Mouse (Mus musculus): ENCODE data around the gene Cnn1. TPM values are rescaled to one million over a fixed set of nuclear protein-coding genes. Genes with fewer than 3 reads are reported as not detected.

Cnn1 gene
- 0.89 and 2.4 TPM in 2 replicates for polyA plus RNA-seq (2016; fragmentation: Nextera tagmentation; extraction: Ambion mirVana)

DNA sequence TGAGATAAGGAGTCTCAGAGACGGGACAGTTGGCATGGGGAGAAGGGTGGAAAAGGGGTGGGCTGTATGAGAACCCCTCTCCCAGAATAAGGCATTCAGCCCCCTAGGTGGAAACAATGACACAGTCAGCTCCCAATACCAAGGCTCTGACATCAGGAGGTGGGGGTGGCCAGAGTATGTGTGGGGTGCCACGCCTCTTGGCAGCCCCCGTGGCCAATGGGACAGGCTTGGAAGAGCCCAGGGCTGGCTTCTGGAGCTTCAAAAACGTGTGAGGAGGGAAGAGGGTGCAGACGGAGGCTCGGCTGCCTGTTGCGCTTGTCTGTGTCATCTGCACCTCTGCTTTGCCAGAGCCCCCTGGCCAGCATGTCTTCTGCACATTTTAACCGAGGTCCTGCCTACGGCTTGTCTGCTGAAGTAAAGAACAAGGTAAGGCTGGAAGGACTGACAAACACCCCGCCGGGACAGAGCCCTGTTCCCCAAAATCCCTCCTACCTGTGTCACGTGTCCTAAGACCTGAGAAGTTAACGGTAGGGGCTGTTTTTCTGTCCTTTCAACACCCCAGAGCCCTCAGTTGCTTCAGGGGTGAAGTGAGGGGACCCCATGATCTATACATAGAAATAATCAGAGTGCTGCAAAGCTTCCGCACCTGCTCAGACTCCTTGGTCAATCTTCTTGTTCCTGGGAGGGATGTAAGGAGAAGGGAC lies at the start of gene Cnn1:
Gene Cnn1 (plus strand): TSS at position 224 of the 704 bp plus-strand sequence.
- Histone ChIP-seq H3K36me3 (no peaks in the 10 kb centered on the region), H3K4me1 (peaks cover 12% of the 10 kb centered on the region), H3K9me3 (replicated peaks) (no peaks in the 10 kb centered on the region), H3K27me3 (ENCODE audit: low read depth, poor library complexity, severe bottlenecking) (peaks cover 60% of the 10 kb centered on the region), H3K27ac (no peak within 1 kb of the TSS), H3K4me3 (peak within 1 kb of the TSS; percentile 24)
- no peak for DNase-seq (ENCODE audit: low spot score)
- WGBS, result 9% methylated on average over 14 of the region's 14 CpGs

DNA sequence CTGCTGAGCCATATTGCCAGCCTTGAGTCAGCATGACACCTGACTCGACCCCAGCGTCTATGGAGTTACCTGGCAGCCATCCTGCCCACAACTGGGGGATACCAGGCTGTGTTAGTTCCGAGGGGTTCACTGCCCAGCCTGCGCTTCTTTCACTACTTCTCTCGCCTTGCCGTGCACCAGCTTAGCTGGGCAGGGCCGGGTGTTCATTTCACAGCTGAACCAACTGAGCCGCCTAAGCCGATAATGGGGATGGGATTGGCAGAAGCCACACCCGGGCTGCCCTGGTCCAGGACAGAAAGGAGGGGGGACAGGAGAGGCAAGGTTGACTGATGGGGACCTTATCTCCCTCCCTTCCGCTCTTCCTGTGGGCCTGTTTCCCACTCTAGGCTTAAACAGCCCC lies 49.7 kb upstream of the Cnn1 start:
- H3K27me3 ChIP-seq (ENCODE audit: low read depth, poor library complexity, severe bottlenecking), result peaks cover 77% of the 10 kb centered on the region
- H3K4me3 ChIP-seq, result no peak overlapping the region
- 75% methylated on average over 11 of the region's 11 CpGs for WGBS
- peaks cover 21% of the 10 kb centered on the region for H3K4me1 ChIP-seq
- H3K9me3 ChIP-seq (replicated peaks), result no peaks in the 10 kb centered on the region
- DNase-seq (ENCODE audit: low spot score), result no peak
- no peak overlapping the region for H3K27ac ChIP-seq
- no peaks in the 10 kb centered on the region for H3K36me3 ChIP-seq

DNA sequence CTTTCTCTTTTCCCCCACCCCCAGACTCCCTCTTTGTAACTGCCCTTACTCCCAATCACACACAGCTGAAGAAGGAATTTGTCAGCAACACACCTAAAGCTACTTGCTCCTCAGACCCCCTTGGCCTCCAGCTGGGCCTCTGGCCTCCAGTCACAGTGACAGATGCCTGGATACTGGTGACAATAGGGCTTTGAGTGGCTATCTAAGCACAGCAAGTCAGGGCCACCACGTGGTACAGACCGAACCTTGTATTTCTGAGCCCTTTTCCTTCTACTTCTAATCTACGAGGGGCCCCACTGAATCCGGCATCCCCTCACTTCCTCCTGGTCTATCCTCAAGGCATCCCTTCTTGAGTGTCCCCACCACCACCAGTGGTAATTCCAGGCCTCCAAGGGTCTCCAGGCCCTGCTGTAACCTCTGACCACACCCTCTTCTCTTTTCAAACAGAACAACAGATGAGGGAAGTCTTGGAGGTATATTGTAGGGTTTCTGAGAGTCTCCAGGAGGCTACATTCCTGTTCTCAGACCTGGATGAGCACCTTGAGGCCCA lies 49.2 kb upstream of the Cnn1 start:
- Histone ChIP-seq H3K9me3 (replicated peaks) (no peaks in the 10 kb centered on the region), H3K4me1 (peaks cover 26% of the 10 kb centered on the region), H3K27ac (no peak overlapping the region), H3K36me3 (no peaks in the 10 kb centered on the region), H3K4me3 (0 out of 2 replicates have a peak overlapping the region, but pooled peaks have one; percentile 48), H3K27me3 (ENCODE audit: low read depth, poor library complexity, severe bottlenecking) (peaks cover 82% of the 10 kb centered on the region)
- no peak for DNase-seq (ENCODE audit: low spot score)
- 70% methylated on average over 4 of the region's 4 CpGs for WGBS

- Histone ChIP-seq H3K4me3 (peak overlapping the region; percentile 48), H3K36me3 (no peaks in the 10 kb centered on the region), H3K9me3 (replicated peaks) (no peaks in the 10 kb centered on the region), H3K27ac (no peak overlapping the region), H3K27me3 (ENCODE audit: low read depth, poor library complexity, severe bottlenecking) (peaks cover 88% of the 10 kb centered on the region), H3K4me1 (peaks cover 32% of the 10 kb centered on the region)
- DNase-seq (ENCODE audit: low spot score), result peak; percentile 79
- WGBS, result 1% methylated on average over 43 of the region's 43 CpGs
Observed at GRCm38 (mm10) chr9:22050351-22050889, 48.6 kb upstream of the Cnn1 start.

DNA sequence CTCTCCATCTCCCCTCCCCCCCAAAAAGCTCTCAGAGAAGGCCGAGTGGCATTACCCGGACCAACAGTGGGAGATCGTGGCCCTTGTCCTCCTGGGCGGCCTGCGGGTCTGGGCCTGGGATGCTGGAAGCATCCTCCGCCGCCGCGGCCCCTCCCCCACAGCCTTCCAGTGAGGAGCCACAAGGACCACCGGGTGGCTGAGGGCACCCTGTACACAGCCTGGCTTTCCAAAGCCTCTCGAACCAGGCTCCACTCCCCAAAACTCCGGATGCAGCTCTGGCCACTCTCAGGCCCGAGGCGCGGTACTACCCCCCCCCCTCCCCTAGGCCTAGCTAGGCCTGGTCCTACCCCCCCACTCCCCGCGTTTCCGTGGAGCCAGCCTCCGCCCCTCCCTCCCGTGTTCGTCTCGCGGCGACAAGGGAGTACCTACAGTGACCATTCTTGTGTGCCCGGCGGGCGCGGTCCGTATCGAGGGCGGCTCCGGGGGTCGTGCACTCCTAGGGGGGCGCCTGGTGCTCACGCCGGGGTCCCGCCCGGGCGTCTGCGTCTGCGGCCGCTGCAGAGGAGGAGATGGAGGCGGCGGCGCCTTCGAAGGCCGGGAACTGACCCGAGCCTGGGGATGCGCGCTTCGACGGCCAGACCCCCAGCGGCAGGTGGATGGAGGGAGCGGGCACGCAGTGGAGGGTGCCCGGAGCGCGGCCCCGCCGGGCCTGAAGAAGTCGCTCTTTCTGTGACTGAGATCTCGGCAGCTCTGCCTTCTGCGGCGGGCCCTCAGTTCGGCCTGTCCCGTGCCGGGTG lies 47.7 kb upstream of the Cnn1 start:
- H3K27ac ChIP-seq, result no peak overlapping the region
- WGBS, result under 1% methylated on average over 67 of the region's 67 CpGs

GRCm38 (mm10) chr9:22051958-22052254 lies 47.1 kb upstream of the Cnn1 start, which contains the start of gene Elavl3:
Elavl3 (minus strand) TSS chr9:22052023.
- H3K27ac ChIP-seq, result no peak within 1 kb of the TSS
- peaks cover 96% of the 10 kb centered on the region for H3K27me3 ChIP-seq (ENCODE audit: low read depth, poor library complexity, severe bottlenecking)
- peak within 1 kb of the TSS; percentile 48 for H3K4me3 ChIP-seq
- H3K4me1 ChIP-seq, result peaks cover 32% of the 10 kb centered on the region
- DNase-seq (ENCODE audit: low spot score), result peak; percentile 52
- H3K36me3 ChIP-seq, result peaks cover 5% of the 10 kb centered on the region
- 1% methylated on average over 19 of the region's 28 CpGs for WGBS
- H3K9me3 ChIP-seq (replicated peaks), result no peaks in the 10 kb centered on the region

More for the DNA sequence above, 47.7 kb upstream of the Cnn1 start:
- 0 out of 2 replicates have a peak, but pooled peaks cover 2% of the 10 kb centered on the region for H3K36me3 ChIP-seq
- peaks cover 95% of the 10 kb centered on the region for H3K27me3 ChIP-seq (ENCODE audit: low read depth, poor library complexity, severe bottlenecking)
- H3K4me1 ChIP-seq, result peaks cover 32% of the 10 kb centered on the region
- H3K9me3 ChIP-seq (replicated peaks), result no peaks in the 10 kb centered on the region
- H3K4me3 ChIP-seq, result peak overlapping the region; percentile 48
- peak; percentile 36 for DNase-seq (ENCODE audit: low spot score)

DNA sequence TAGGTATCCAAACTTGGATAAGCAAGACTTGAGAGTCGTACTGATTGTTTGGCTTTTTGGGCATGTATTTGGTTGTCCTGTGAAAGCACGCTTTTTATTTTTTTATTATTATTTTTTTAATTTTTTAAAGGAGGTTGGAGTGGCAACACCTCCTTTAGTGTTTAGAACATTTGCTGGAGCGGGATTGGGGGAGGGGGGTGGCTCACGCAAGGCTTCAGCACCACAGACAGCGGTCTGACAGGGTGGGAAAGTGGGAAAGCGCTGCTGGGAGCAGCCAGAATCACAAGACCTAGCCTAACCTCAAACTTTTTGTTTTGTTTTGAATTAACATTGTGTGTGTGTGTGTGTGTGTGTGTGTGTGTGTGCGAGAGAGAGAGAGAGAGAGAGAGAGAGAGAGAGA lies 45.4 kb upstream of the Cnn1 start:
- Histone ChIP-seq H3K9me3 (replicated peaks) (no peaks in the 10 kb centered on the region), H3K27ac (no peak overlapping the region), H3K27me3 (ENCODE audit: low read depth, poor library complexity, severe bottlenecking) (peaks cover 83% of the 10 kb centered on the region), H3K4me3 (no peak overlapping the region), H3K36me3 (peaks cover 23% of the 10 kb centered on the region), H3K4me1 (peaks cover 32% of the 10 kb centered on the region)
- peak; percentile 65 for DNase-seq (ENCODE audit: low spot score)
- 34% methylated on average over 7 of the region's 7 CpGs for WGBS

DNA sequence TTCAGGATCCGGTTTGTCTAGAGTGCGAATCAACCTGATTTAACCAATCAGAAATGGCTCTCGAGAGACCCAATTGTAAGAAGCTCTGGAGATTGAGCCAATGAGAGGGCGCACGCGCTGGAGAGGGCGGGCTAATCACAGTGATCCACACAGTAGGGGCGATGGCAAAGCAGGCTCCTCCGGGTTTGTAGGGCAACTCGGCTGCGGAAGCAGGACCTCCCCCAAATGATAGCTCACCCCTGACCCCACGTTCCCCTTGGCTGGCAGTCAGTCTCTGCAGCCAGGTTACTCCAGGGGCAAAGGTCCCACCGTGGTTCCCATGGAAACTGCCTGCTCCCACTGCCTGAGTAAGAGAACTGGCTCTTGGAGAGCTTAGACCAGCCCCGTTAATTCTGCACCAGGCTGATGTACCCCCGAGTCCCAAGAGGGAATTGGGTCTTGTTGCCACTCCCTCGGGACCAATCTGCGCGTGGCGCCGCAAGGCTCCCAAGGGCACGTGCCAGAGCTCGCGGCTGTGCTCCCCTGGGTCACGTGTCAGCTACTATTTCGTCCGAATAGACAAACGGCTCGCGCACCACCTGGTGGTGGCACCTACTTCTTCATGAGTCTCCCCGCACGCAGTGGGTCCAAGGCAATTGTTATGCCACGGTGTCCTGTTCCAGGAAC lies 44.5 kb upstream of the Cnn1 start:
- Histone ChIP-seq H3K4me1 (peaks cover 32% of the 10 kb centered on the region), H3K36me3 (peaks cover 31% of the 10 kb centered on the region), H3K9me3 (replicated peaks) (no peaks in the 10 kb centered on the region), H3K4me3 (peak overlapping the region; percentile 27), H3K27me3 (ENCODE audit: low read depth, poor library complexity, severe bottlenecking) (peaks cover 74% of the 10 kb centered on the region), H3K27ac (no peak overlapping the region)
- 3% methylated on average over 32 of the region's 32 CpGs for WGBS
- DNase-seq (ENCODE audit: low spot score), result peak; percentile 81

GRCm38 (mm10) chr9:22055713-22056112 lies 43.3 kb upstream of the Cnn1 start:
- Histone ChIP-seq H3K36me3 (peaks cover 37% of the 10 kb centered on the region), H3K27ac (no peak overlapping the region), H3K9me3 (replicated peaks) (no peaks in the 10 kb centered on the region), H3K27me3 (ENCODE audit: low read depth, poor library complexity, severe bottlenecking) (peaks cover 63% of the 10 kb centered on the region), H3K4me1 (peaks cover 25% of the 10 kb centered on the region), H3K4me3 (no peak overlapping the region)
- no peak for DNase-seq (ENCODE audit: low spot score)
- 34% methylated on average over 29 of the region's 29 CpGs for WGBS

GRCm38 (mm10) chr9:22056303-22056910 lies 42.6 kb upstream of the Cnn1 start:
- WGBS, result 72% methylated on average over 9 of the region's 9 CpGs
- peaks cover 18% of the 10 kb centered on the region for H3K4me1 ChIP-seq
- no peaks in the 10 kb centered on the region for H3K9me3 ChIP-seq (replicated peaks)
- no peak for DNase-seq (ENCODE audit: low spot score)
- no peak overlapping the region for H3K4me3 ChIP-seq
- peaks cover 44% of the 10 kb centered on the region for H3K36me3 ChIP-seq
- no peak overlapping the region for H3K27ac ChIP-seq
- H3K27me3 ChIP-seq (ENCODE audit: low read depth, poor library complexity, severe bottlenecking), result peaks cover 56% of the 10 kb centered on the region

- DNase-seq (ENCODE audit: low spot score), result no peak
- Histone ChIP-seq H3K4me3 (no peak overlapping the region), H3K9me3 (replicated peaks) (no peaks in the 10 kb centered on the region), H3K27ac (no peak overlapping the region), H3K27me3 (ENCODE audit: low read depth, poor library complexity, severe bottlenecking) (peaks cover 49% of the 10 kb centered on the region), H3K4me1 (peaks cover 11% of the 10 kb centered on the region), H3K36me3 (peaks cover 50% of the 10 kb centered on the region)
- WGBS, result 96% methylated on average over 9 of the region's 9 CpGs
Observed at GRCm38 (mm10) chr9:22057031-22057517, 41.9 kb upstream of the Cnn1 start.

- Histone ChIP-seq H3K4me1 (peaks cover 11% of the 10 kb centered on the region), H3K27me3 (ENCODE audit: low read depth, poor library complexity, severe bottlenecking) (peaks cover 40% of the 10 kb centered on the region), H3K4me3 (no peak overlapping the region), H3K36me3 (peaks cover 56% of the 10 kb centered on the region), H3K27ac (no peak overlapping the region), H3K9me3 (replicated peaks) (no peaks in the 10 kb centered on the region)
- 92% methylated on average over 9 of the region's 9 CpGs for WGBS
- DNase-seq (ENCODE audit: low spot score), result no peak
Observed at GRCm38 (mm10) chr9:22058011-22058424, 41.0 kb upstream of the Cnn1 start.
